Mouse (Mus musculus): ENCODE measurements around the gene Tubb4b. TPM values are rescaled to one million over a fixed set of nuclear protein-coding genes. Genes with fewer than 3 reads are reported as not detected.

The Tubb4b gene
- 531 and 583 TPM in 2 replicates for polyA plus RNA-seq (2021; fragmentation: Nextera tagmentation)
- long read RNA-seq, experiment 1, transcript Tubb4b-201 (4 exons, 1,598 nt), result major isoform, 796 of 916 reads
- long read RNA-seq, experiment 1, partial matches to known transcripts, result 41 of 916 reads
- long read RNA-seq, experiment 1, other reads (novel, unspliced or antisense), result 79 of 916 reads
- long read RNA-seq, experiment 2, transcript Tubb4b-201 (4 exons, 1,598 nt), result major isoform, 1,398 of 1,507 reads
- long read RNA-seq, experiment 2, partial matches to known transcripts, result 80 of 1,507 reads
- long read RNA-seq, experiment 2, other reads (novel, unspliced or antisense), result 29 of 1,507 reads

DNA sequence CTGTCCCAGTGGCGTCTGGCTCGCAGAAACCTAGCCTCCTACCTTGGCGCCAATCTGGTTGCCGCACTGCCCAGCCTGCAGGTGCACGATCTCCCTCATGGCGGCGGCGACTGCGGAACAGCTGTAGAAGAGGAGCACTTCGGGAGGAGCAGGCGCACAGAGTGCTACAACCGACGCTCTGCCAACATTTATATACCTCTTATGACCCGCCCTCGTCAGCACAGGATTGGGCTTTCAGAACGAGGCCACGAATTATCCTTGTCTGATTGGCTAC, at the start of gene Tubb4b:
Gene Tubb4b (minus strand): TSS at position 211 of the 274 bp plus-strand sequence.

DNA sequence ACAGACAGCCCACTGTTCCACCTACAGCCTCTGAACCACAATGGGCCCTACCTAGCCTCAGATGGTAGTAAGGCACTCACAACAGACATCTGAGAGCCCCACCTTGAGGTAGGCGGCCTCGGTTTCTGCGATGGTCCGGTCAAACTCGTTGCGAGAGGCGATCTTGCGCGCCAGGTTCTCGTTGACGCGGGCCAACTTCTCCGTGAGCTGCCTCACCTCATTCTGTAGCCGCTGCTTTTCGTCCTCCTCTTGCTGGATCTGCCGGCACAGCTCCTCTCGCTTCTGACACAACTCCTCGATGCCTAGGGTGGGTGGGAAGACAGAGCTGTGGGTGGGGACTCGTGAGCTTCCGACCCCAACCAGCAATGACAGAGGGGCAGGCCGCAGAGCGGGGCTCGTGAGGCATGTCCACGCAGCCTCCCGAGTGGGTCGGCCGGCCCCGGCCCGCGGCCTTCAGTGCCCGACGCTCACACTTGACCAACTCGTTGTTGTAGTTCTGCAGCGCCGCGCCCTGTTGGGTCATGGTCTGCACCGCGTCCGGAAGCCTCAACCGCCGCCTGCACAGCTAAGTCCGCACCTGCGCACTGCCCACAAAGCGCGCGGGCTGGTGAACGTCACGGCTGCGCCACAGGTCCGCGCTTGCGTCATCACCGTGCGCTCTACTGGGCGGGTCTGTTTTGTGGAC, 47.5 kb upstream of the Tubb4b start, which contains the start of the genes Ssna1 and Anapc2:
Gene Ssna1 (minus strand): TSS at position 612 of the 685 bp plus-strand sequence.
Gene Anapc2 (plus strand): TSS at position 652 of the 685 bp plus-strand sequence.

GRCm38 (mm10) chr2:25262291-25262767, 37.8 kb upstream of the Tubb4b start, which contains the start of gene Tprn:
TSS of gene Tprn (plus strand) at chr2:25262618.

DNA sequence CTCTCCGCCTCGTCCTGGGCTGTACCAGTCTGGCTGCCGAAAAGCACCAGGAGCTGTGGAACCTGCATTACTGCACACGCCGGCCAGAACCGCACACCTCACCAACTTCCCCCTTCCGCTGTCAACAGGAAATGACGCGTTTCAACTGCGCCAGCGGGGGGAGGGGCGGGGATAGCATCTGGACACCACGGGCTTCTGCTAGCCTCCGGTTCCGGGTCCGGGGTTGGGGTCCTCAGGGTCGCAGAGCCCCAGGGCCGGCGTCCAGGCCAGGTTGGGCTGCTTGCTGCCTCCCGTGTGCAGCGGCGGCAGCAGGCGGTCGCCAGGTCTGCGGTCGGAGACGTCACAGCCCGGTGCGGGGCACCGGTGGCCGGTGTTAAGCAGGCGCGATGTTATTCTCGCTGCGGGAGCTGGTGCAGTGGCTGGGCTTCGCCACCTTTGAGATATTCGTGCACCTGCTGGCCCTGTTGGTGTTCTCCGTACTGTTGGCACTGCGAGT, 30.8 kb upstream of the Tubb4b start, which contains the start of gene Tmem203:
Gene Tmem203 (plus strand): TSS at position 156 of the 496 bp plus-strand sequence.

DNA sequence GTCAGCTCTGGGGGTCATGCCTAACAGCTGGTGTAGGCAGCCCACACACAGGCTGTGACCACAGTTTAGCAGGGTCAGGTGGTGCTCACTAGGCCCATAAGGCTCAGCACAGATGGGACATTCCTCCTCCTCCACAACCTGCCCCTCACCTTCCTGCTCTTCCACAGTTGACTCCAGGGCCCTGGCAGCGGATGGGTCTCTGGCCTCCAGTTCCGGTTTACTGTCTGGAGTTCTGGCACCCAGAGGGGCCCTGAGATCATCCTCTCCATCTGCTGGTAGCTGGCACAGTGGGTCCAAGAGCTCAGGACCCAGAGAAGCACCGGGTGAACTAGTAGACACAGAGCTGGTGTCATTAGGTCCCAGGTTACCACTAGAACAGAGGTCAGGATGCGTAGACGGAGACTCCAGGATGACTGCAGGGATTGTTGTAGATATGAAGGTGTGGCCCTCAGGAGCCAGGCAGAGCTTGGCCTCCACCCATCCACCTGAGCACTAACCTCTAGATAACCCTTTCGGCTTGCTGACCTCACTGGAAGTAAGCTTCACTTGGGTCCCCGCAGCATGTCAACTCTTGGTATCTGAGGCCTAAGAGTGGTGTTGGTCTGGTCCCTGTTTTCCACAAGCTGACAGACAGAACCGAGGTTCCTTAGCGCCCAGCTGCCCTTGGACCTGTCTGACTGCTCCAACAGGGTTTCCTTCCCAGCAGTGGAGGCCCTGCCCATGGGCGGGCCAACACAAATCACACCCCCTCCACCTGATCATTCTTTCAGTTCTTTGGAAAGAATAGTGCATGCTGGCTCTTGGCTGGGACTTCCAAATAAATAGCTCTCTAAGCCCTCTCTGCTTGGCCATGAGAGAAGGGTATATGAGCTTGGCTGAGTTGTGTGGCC, 21.9 kb upstream of the Tubb4b start, which contains the start of gene AL732309.1:
Gene AL732309.1 (minus strand): TSS at position 681 of the 890 bp plus-strand sequence.

DNA sequence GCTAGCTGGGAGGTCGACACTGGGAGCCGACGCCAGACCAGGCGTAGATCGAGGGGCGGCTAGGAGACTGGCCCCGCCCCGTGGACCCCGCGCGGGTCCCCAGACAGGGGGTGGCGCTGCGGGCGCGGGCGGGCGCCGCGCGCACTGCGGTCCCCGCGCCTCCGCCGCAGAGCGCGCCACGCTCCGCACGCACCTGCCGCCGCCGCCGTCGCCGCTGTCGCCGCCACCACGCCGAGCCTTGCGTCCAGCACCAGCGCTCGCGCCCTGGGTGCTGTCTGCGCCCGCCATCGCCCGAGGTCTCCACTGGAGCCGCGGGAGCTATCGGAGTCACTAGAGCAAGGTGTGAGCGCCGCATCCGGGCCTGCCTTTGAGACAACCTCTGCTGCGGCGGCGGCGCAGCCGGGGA, 17.6 kb upstream of the Tubb4b start, which contains the start of the genes Rnf208 and Cysrt1:
Gene Rnf208 (plus strand): TSS at position 155 of the 406 bp plus-strand sequence.
Gene Cysrt1 (minus strand): TSS at position 352 of the 406 bp plus-strand sequence.

DNA sequence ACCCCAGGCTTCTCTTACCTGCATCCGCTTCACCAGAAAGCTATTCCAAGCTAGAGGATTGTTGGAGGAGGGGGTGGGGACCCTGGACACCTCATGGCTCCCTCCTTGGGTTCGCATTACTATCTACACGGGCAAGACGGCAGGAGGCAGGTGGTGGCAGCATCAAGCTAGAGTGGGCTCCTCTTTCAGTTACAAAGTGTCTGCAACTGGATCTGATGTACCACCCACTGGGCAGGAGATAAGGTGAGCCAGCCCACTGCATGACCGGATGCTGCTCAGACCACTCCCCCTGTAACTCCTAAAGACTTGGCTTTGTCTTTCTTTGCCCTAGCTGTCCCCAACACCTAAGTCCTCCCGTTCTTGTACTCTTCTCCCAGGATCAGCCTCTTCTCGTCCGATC, 12.1 kb upstream of the Tubb4b start, which contains the start of gene Rnf224:
Gene Rnf224 (minus strand): TSS at position 174 of the 400 bp plus-strand sequence.

DNA sequence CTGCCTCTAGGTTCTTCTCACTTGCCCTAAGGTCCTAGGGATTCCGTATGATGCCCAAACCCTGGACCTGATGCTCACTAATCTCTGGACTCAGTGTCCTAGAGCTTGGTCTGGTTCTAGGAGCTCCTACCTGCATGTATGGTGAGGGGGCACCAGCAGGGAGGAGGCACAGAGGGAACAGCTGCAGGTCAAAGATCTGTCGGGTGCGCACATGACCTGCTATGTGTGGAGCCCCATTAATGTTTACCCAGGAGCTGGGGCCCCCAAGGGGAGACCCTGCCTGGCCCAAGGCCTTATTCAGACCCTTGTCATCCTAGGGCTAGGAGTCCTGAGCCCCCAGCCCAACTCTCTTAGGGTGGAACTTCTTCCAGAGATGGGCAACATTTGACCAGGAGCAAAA, 9.5 kb upstream of the Tubb4b start, which contains the start of gene Slc34a3:
Gene Slc34a3 (minus strand): TSS at position 315 of the 400 bp plus-strand sequence.

GRCm38 (mm10) chr2:25218445-25218844, 6.1 kb downstream of the Tubb4b start, which contains the start of gene Fam166a:
TSS of gene Fam166a (plus strand) at chr2:25218745.

DNA sequence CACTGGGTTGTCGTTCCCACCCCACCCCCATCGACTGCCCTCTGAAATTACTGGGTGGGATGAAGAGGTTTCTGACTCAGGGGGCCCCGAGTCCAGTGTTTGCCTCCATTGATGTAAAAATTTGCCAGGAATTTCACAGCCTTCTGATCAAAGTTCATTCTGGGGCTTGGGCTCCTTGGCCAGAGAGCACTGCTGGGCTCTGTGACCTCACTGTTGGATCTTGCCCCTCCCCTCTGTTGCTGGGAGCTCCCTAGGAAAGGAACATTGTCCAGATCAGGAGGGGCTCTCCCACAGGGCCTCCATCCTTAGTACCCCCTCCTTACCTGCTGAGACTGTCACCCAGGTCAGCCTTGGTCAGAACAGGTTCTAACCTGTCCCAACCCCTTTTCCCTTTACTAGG, 10.1 kb downstream of the Tubb4b start, which contains the start of gene Stpg3:
Gene Stpg3 (minus strand): TSS at position 194 of the 400 bp plus-strand sequence.

DNA sequence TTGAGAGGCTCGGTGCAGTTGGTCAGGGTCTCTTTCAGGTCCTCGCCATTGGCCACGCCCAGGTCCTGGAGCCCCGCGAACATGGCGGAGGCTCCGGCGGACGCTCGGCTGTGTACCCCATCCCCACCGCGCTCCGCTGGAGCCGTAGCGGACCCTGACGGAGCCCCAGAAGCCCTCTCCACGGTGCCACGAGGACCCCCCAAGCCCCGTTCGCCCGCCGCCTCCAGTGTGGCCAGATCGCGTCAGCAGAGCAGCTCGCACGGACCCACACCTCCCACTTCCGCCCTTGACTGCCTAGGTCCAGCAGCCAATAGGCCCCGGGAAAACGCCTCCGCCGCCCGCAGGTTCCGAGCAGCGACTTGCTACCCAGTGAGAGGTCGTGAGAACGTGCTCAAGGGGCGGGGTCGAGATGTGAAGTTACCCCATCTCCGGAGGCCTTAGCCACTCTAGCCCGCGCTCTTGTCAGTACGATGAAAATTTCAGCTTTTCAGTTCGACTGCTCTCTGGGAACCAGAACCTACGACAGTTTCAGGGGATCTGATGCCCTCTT, 13.3 kb downstream of the Tubb4b start, which contains the start of gene Nelfb:
Gene Nelfb (minus strand): TSS at position 369 of the 550 bp plus-strand sequence.

GRCm38 (mm10) chr2:25196172-25196954, 28.1 kb downstream of the Tubb4b start, which contains the start of gene Tor4a:
TSS of gene Tor4a (minus strand) at chr2:25196886.

GRCm38 (mm10) chr2:25180478-25180903, 44.0 kb downstream of the Tubb4b start, which contains the start of gene Nrarp:
TSS of gene Nrarp (plus strand) at chr2:25180758.

Other genes with a start within 250 kb of the Tubb4b start
- gene Mrpl41, start 249.6 kb downstream of the Tubb4b start, polyA plus RNA-seq (2021; fragmentation: Nextera tagmentation), result 199 and 200 TPM in 2 replicates
- 8.6 and 11.2 TPM in 2 replicates for gene Pnpla7, start 248.7 kb downstream of the Tubb4b start, polyA plus RNA-seq (2021; fragmentation: Nextera tagmentation)
- gene Nsmf, start 170.3 kb downstream of the Tubb4b start, polyA plus RNA-seq (2021; fragmentation: Nextera tagmentation), result 596 and 716 TPM in 2 replicates
- gene Entpd8, start 144.4 kb downstream of the Tubb4b start, polyA plus RNA-seq (2021; fragmentation: Nextera tagmentation), result not detected in 2 replicates
- not detected in 2 replicates for gene Noxa1, start 129.6 kb downstream of the Tubb4b start, polyA plus RNA-seq (2021; fragmentation: Nextera tagmentation)
- gene Nrarp, start 43.9 kb downstream of the Tubb4b start, polyA plus RNA-seq (2021; fragmentation: Nextera tagmentation), result 3.4 and 5.2 TPM in 2 replicates
- 2.4 and 3.3 TPM in 2 replicates for gene Tor4a, start 27.8 kb downstream of the Tubb4b start, polyA plus RNA-seq (2021; fragmentation: Nextera tagmentation)
- gene Nelfb, start 13.2 kb downstream of the Tubb4b start, polyA plus RNA-seq (2021; fragmentation: Nextera tagmentation), result 32.7 and 34.5 TPM in 2 replicates
- gene Stpg3, start 10.1 kb downstream of the Tubb4b start, polyA plus RNA-seq (2021; fragmentation: Nextera tagmentation), result not detected in 2 replicates
- 12.9 and 15.7 TPM in 2 replicates for gene Fam166a, start 6.0 kb downstream of the Tubb4b start, polyA plus RNA-seq (2021; fragmentation: Nextera tagmentation)
- 0.45 TPM in 2 replicates for gene Slc34a3, start 9.7 kb upstream of the Tubb4b start, polyA plus RNA-seq (2021; fragmentation: Nextera tagmentation)
- not detected in 2 replicates for gene Rnf224, start 12.1 kb upstream of the Tubb4b start, polyA plus RNA-seq (2021; fragmentation: Nextera tagmentation)
- 52.0 and 62.6 TPM in 2 replicates for gene Rnf208, start 17.6 kb upstream of the Tubb4b start, polyA plus RNA-seq (2021; fragmentation: Nextera tagmentation)
- gene Cysrt1, start 17.8 kb upstream of the Tubb4b start, polyA plus RNA-seq (2021; fragmentation: Nextera tagmentation), result not detected in 2 replicates
- gene AL732309.1, start 22.2 kb upstream of the Tubb4b start, polyA plus RNA-seq (2021; fragmentation: Nextera tagmentation), result 0.79 and 1.6 TPM in 2 replicates
- 30.8 and 34.2 TPM in 2 replicates for gene Tmem203, start 30.7 kb upstream of the Tubb4b start, polyA plus RNA-seq (2021; fragmentation: Nextera tagmentation)
- gene Tprn, start 37.9 kb upstream of the Tubb4b start, polyA plus RNA-seq (2021; fragmentation: Nextera tagmentation), result 12.5 and 13.7 TPM in 2 replicates
- 76.5 and 79.6 TPM in 2 replicates for gene Ssna1, start 47.7 kb upstream of the Tubb4b start, polyA plus RNA-seq (2021; fragmentation: Nextera tagmentation)
- gene Anapc2, start 47.8 kb upstream of the Tubb4b start, polyA plus RNA-seq (2021; fragmentation: Nextera tagmentation), result 32.4 and 34.4 TPM in 2 replicates
- gene Tmem210, start 63.4 kb upstream of the Tubb4b start, polyA plus RNA-seq (2021; fragmentation: Nextera tagmentation), result not detected in 2 replicates
- gene Lrrc26, start 65.2 kb upstream of the Tubb4b start, polyA plus RNA-seq (2021; fragmentation: Nextera tagmentation), result 0.26 and 0.28 TPM in 2 replicates
- gene Grin1, start 94.5 kb upstream of the Tubb4b start, polyA plus RNA-seq (2021; fragmentation: Nextera tagmentation), result 101 and 125 TPM in 2 replicates
- gene Man1b1, start 107.6 kb upstream of the Tubb4b start, polyA plus RNA-seq (2021; fragmentation: Nextera tagmentation), result 13.0 and 18.8 TPM in 2 replicates
- 17.5 and 27.1 TPM in 2 replicates for gene Dpp7, start 131.7 kb upstream of the Tubb4b start, polyA plus RNA-seq (2021; fragmentation: Nextera tagmentation)
- gene Uap1l1, start 141.0 kb upstream of the Tubb4b start, polyA plus RNA-seq (2021; fragmentation: Nextera tagmentation), result 26.0 and 26.4 TPM in 2 replicates
- gene Sapcd2, start 147.6 kb upstream of the Tubb4b start, polyA plus RNA-seq (2021; fragmentation: Nextera tagmentation), result 2.3 and 2.4 TPM in 2 replicates
- 21.4 and 46.8 TPM in 2 replicates for gene Entpd2, start 171.2 kb upstream of the Tubb4b start, polyA plus RNA-seq (2021; fragmentation: Nextera tagmentation)
- 292 and 359 TPM in 2 replicates for gene Npdc1, start 174.6 kb upstream of the Tubb4b start, polyA plus RNA-seq (2021; fragmentation: Nextera tagmentation)
- gene Fut7, start 198.6 kb upstream of the Tubb4b start, polyA plus RNA-seq (2021; fragmentation: Nextera tagmentation), result 0.06 and 0.20 TPM in 2 replicates
- gene Abca2, start 204.0 kb upstream of the Tubb4b start, polyA plus RNA-seq (2021; fragmentation: Nextera tagmentation), result 33.0 and 34.1 TPM in 2 replicates
- gene Clic3, start 232.1 kb upstream of the Tubb4b start, polyA plus RNA-seq (2021; fragmentation: Nextera tagmentation), result 0.70 and 9.1 TPM in 2 replicates
- gene Paxx, start 236.4 kb upstream of the Tubb4b start, polyA plus RNA-seq (2021; fragmentation: Nextera tagmentation), result 111 and 116 TPM in 2 replicates
- 2,394 and 5,724 TPM in 2 replicates for gene Ptgds, start 245.3 kb upstream of the Tubb4b start, polyA plus RNA-seq (2021; fragmentation: Nextera tagmentation)

Data from layer of hippocampus, adult 6 months (tissue).